Mouse (Mus musculus) ZHBTc4 (cell line): ENCODE measurements at regions not wholly inside any gene's neighbourhood (a gene's known extent, or its start where the extent isn't known, plus 50 kb on each side); places are given as distances from the start of the nearest gene placed in this dataset.

Experiments
- DNase-seq: peaks from one replicate; pipeline ENCODE4 v3.0.0-alpha.2; 2011; ENCODE audit warnings: low read depth, low spot score

DNA sequence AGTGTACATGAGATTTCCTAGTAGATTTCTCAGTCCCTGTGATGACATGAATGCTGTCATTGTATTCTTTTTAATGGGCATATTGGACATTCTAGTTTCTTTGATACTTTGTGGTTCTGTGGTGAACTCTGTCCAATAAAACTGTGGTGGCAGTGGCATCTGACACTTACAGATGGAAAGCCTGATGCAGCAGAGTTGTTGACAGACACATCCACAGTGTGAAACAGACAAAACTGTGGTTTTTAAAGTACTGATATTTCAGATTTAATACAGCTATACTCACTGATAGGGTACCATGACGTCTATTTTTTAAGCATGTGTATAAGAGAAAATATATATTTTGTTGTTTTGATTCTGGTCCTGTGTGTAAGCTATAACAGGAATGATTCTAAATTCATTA is 818.0 kb downstream of the Trim52 start:
- DNase-seq = no peak

DNA sequence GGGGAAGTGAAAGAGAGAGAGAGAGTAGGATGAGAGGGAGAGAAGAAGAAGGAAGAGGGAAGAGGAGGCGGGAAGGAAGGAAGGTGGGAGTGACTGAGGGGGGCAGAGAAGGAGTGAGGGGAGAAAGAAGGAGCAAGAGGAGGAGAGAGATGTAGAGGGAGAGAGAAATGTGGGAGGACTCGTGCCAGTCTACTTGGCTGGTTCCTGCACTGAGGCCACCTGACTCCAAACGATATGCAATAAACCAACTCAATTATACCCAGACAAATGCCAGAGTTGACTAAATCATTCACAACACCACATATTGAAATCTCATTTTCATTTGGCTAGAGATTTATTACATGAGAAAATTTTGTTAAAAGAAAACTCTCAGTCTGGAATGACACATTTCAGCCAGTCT is 818.4 kb downstream of the Trim52 start:
- DNase-seq = no peak

DNA sequence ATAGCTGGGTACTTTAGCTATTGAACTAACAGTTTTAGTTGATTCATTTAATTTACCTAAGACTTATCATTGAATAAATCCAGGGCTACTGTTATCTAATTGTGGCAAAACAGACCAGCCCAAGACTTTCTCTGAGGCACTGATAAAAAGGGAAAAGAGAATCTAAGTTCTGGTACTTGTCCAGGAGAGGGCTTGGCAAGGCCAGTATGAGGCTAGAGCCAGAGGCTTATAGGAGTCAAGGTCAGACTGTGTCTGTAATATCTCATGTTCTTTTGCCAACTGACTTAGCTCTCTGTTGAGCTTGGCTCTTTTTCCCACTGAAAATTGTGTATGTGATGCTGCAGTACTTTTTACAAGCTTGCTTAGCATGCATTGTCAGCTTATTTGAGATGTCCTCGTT is 839.3 kb downstream of the Trim52 start:
- peak; percentile 4 for DNase-seq

DNA sequence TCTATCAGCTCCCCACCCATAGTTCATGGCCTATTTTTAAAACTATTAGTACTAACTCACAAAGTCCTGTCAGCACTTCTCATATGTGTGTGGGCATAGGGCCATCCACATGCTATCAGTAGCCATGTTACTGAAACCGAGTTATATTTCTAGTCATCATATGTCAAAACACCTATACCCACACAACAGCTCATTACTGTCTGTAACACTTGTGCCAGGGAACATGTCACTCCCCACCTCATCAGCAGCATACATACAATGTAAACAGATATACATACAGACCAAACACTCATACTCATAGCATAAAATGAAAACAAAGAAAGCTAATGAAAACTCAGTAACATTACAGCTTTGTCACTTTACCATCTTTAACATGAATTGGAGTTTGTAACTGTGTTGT is 872.0 kb downstream of the Trim52 start:
- DNase-seq = no peak

DNA sequence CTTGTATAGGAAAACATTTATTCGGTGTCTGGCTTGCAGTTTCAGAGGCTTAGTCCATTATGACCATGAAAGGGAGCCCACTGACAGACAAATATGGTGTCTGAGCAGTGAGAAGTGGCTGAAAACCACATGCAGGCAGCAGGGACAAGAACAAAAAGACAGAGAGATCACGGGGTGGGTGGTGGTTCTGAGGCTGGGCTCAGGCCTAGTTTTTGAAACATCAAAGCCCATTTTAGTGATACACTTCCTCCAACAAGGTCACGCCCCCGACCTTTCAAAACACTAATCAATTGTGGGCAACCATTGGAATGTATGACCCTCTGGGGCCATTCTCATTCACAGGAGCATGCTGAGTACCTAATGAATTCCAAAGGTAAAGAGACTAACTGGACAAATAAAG is 874.8 kb downstream of the Trim52 start:
- DNase-seq = peak; percentile 80

DNA sequence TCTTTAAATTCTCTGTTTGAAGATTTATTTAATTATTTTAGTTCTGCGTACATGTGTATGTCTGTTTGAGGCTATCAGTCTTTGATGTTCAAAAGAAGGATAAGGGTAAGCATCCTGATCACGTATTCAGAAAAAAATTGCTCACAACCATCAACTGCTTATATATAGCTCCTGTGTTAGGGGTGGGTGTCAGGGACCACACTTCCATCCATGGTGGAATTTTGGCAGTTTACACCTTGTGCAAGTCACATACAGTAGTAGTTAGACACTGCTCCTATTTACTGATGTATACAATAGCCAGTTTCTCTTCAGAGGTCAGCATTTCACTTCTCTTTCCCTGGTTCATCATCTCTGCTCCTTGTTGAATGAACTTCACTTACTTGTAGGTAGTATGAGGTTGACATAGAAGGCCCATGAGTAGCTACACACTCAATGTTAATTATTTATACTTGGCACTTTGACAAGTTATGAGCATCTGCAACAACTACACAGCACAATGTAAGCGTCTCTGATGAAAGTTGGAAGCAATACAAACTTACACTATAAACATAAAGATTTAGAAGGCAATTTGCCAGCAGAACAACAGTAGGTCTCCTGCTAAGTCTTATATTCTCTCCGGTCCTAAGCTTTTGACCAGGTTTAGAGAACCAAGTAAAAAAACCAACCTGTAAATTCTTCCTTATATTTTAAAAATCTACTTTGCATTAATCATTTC is 891.7 kb downstream of the Trim52 start:
- no peak for DNase-seq

DNA sequence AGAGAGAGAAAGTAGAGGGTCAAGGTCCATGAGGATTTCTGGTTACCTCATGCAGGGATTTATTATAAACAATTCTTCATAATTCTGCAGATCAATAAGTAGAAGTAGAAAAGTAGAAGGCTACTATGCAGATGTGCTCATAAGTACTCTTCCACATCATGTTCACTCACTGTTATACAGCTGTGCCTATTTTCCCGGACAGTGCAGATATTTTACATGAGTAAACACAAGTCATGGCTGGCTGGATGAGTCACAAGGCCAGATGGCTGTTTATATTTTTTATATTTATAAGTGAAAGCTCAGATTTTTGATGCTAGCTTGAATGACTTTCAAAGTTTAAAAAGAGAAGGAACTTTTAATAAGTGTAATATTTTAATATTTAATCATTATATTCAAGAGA is 899.0 kb downstream of the Trim52 start:
- no peak for DNase-seq

DNA sequence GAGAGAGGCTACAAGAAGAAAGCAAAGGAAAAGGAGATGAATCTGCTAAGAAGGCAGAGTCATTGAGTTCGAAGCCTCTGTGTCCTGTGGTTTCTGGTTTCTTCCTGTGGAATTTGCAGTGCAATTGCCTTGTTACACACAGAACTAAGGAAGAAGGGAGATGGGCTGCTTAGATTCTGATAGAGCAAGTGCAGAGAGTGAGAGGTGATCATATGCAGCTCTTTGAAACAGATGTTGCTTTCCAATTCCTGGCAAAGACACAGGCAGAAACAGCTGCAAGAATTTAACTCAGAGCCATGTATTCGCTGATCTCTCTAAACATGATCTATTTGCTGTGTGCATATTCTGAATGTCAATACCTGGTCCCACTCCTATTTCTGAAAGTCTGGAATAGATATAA is 903.6 kb downstream of the Trim52 start:
- DNase-seq = no peak

DNA sequence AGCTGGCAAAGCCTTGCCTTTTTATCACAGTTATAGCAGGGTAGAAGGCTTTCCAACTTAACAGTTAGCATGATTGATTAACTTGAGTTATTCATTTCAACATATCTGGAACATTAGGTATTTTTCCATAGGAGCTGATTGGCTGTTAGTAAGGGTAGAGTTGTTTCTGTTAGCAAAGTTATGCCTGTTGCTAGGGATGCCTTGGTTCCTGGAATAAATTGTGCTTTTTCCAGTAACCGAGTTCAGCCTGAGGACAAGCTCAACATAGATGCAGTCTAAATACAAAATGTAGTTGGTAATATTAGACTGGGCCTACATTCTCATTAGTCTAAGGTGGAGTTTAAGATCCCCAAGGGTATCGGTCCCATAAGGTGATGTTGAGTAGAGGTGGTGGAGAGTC is 927.8 kb downstream of the Trim52 start:
- no peak for DNase-seq

DNA sequence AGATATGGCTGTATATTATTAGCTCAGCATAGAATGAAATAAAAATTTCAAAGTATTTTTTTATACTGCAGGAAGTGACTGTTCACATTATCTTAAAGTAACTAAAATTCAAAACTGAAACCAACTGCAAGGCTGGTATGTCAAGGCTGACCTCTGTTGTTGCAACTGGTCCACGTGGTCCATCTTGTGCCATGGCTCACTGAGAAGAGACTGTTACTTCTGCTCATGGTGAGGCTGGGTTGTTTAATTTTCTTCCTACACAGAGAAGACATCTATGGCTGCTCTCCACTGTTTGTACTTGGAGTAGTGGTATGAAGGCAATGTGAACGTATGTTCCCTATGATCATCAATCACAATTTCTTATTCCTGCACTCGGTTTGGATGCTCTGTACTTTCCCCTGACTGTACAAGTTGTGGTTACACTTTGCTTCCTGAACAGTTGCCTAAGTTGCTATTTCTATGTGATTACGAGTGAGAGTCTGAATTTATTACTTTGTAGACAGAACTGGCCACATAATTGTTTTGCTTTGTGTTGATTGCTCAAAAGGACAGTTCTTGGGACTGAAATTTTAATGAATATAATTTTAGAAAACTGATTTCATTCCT is 946.1 kb downstream of the Trim52 start:
- DNase-seq = no peak

DNA sequence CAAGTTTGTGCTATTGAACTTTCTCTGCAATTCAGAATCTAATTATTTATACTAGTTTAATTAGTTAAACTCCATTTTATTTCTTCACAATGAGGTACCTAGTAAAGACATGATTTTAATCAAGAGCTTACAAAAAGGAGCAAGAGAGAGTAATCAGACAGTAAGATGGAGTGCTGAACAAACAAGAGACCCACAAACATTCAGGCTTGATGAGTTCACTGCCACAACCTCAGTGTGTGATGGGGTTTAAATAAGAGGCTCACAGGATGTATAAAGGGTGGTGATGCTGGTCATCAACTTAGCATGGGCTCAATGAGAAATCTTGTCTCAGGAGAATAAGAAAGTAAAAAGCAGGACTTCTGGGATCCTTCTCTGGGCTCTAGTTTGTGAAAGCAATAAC is 962.6 kb downstream of the Trim52 start:
- DNase-seq = no peak

DNA sequence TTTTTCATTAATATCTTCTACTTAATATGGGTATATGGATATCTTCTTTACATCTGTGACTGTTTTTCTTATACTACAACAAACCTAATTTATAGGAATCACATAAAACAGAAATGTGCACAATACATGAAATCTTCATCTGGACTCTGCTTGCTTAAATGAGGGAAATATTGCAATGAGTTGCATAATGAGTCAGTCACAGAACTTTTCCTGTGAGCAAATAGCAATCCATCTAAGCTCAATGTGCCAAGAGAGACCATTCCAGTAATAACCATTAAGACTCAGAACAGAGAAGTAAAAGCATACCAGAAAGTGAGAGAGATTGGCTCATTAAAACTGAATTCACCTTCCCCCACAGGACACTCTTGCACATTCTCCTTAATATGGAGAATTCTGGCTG is 974.4 kb downstream of the Trim52 start:
- DNase-seq = no peak
